Mouse (Mus musculus): ENCODE data around the gene Gm10577.

- TF ChIP-seq EP300 (IDR thresholded peaks at IDR 0.05; ENCODE audit: low read depth): no peak
- TF ChIP-seq CTCF (IDR thresholded peaks at IDR 0.05; ENCODE audit: low read depth): no peak
These were observed 16.7 kb upstream of the Gm10577 start for GRCm38 (mm10) chr4:101037156-101037555.
